Mouse (Mus musculus): ENCODE results near the gene Gm20458. TPM values are rescaled to one million over a fixed set of nuclear protein-coding genes. Genes with fewer than 3 reads are reported as not detected.

Gm20458 gene
- polyA plus RNA-seq, 1 experiment from 2014 or later = 11.7 TPM

DNA sequence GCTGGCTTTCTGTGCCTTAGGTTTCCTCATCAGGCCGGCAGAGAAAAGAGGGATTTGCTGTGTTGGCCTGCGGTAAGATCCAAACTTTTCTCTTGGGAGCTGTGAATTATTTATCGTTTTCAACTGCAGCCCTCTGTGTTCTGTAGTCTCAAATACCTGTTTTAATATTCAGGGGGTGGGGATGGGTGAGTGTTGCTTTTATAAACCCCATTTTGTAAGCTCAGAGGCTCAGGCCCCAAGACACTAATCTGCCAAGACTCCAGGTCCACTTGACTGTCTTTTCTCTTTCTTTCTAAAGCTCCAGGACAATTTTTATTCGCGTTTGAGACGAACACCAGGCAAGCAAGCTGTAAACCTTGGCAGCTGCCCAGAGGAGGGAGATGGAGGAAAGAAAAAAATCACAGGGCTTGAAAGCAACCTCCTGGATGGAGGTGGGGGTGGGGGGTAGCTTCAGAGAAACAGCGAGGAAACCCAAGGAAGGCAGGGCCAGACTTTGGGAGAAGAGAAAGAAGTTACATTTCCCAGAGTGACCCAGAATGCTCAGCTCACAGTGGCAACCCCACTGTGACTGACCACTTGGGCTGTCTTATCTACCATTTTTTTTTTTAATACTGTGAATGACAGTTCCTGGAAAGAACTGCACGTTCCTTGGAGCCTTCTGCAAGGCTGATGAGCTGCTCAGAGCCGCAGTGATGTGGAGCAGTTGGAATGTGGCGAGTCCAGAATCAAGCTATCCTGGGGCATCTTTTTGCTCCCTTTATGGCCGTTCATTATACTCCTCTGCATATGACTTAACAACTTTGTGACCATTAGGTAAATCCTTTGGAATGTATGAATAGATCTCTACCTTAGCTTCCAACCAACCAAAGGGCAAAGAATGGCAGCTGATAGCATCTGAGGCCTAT is 57.8 kb downstream of the Gm20458 start:
- DNase-seq (ENCODE audit: low spot score) = no peak
- 50% methylated on average over 11 of the region's 11 CpGs for WGBS
- Histone ChIP-seq H3K27me3 (ENCODE audit: insufficient read depth, poor library complexity, severe bottlenecking) (peaks cover 13% of the 10 kb centered on the region; the same call in 1 of the 2 replicates), H3K36me3 (no peaks in the 10 kb centered on the region), H3K9me3 (no peaks in the 10 kb centered on the region), H3K4me1 (0 out of 2 replicates have a peak, but pooled peaks cover 9% of the 10 kb centered on the region), H3K4me3 (no peak overlapping the region), H3K27ac (no peak overlapping the region)

DNA sequence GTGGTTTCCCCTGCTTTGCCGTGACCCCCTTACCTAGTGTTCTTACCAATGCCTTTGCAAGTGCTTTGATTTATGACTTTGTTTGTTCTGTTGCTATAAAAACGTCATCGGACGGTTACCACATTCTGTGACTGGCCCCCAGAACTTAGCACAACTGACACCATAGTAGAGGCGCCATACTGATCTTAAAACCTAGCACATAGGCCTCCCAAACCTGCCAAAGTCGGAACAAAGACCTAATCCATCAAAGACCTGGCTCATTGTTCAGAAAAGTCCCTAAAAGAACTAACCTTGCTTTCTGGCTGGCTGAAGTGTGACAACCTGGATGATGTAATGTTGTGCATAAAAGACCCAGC is 58.4 kb downstream of the Gm20458 start:
- DNase-seq (ENCODE audit: low spot score) = no peak
- H3K9me3 ChIP-seq = no peaks in the 10 kb centered on the region
- no peak overlapping the region for H3K4me3 ChIP-seq
- 76% methylated on average over 6 of the region's 6 CpGs for WGBS
- H3K27ac ChIP-seq = no peak overlapping the region
- H3K4me1 ChIP-seq = 0 out of 2 replicates have a peak, but pooled peaks cover 9% of the 10 kb centered on the region
- no peaks in the 10 kb centered on the region for H3K36me3 ChIP-seq
- peaks cover 13% of the 10 kb centered on the region; the same call in 1 of the 2 replicates for H3K27me3 ChIP-seq (ENCODE audit: insufficient read depth, poor library complexity, severe bottlenecking)

DNA sequence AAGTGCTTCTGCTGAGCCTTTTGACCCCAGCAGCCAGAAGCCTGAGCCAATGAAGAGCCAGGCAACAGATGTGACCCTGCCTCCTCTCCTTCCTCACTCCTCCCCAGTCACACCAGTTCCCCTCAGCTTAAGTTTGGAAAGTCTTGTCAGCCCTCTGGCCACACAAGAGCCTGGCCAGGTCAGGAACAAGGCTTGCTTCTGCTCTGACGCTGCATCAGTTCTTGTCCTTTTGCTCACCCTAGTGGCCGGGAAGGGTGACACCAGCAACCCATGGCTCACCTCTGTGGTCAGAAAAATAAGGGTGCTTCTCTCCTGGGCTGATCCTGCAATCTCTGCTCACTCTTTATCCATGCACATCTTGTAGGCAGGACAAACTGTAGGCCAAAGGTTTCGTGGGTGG is 60.0 kb downstream of the Gm20458 start:
- Histone ChIP-seq H3K36me3 (no peaks in the 10 kb centered on the region), H3K27ac (no peak overlapping the region), H3K4me3 (no peak overlapping the region), H3K9me3 (no peaks in the 10 kb centered on the region), H3K4me1 (0 out of 2 replicates have a peak, but pooled peaks cover 9% of the 10 kb centered on the region), H3K27me3 (ENCODE audit: insufficient read depth, poor library complexity, severe bottlenecking) (peaks cover 13% of the 10 kb centered on the region; the same call in 1 of the 2 replicates)
- 5% methylated on average over 3 of the region's 3 CpGs for WGBS
- peak; percentile 81 for DNase-seq (ENCODE audit: low spot score)

DNA sequence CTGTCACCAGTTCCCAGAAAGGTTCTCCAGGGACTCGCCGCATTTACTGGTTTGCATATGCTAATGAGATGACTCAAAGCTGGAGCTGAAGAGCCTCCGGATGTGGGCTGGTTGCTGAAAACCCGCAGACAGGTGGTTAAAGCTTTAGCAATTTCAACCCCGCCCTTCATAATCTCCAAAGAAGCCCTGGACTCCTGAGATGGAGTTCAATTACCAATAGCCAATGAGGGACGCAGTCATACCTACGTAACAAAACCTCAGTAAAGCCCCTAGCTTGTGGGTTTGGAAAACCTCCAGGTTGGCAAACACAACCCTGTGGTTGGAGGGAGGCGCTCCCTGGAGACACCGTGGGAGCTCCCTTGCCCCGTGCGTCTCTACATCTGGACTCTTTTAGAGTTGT is 61.1 kb downstream of the Gm20458 start:
- DNase-seq (ENCODE audit: low spot score) = no peak
- no peak overlapping the region for H3K27ac ChIP-seq
- no peaks in the 10 kb centered on the region for H3K36me3 ChIP-seq
- H3K4me1 ChIP-seq = 0 out of 2 replicates have a peak, but pooled peaks cover 9% of the 10 kb centered on the region
- no peak overlapping the region for H3K4me3 ChIP-seq
- H3K27me3 ChIP-seq (ENCODE audit: insufficient read depth, poor library complexity, severe bottlenecking) = peaks cover 13% of the 10 kb centered on the region; the same call in 1 of the 2 replicates
- 15% methylated on average over 11 of the region's 11 CpGs for WGBS
- peaks cover 6% of the 10 kb centered on the region for H3K9me3 ChIP-seq

DNA sequence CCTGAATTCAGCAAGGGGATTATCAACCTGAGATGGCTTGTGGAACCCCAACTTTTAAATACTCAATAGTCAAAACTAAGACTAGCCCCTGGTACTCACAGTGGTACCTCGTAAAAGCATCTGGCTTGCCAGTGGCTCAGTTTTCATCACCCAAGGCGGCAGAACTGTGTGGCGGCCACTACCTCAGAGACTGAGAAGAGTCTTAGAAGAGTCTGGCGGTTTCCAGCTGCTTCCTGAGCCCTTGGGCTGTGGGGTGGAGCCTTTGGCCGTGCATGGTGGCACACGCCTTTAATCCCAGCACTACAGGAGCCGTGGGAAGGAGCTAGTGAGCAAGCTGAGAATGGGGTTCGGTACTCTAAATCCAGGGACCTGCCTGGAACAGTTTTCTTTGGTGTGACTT is 61.5 kb downstream of the Gm20458 start:
- no peak overlapping the region for H3K4me3 ChIP-seq
- H3K27ac ChIP-seq = no peak overlapping the region
- peaks cover 7% of the 10 kb centered on the region for H3K9me3 ChIP-seq
- no peaks in the 10 kb centered on the region for H3K36me3 ChIP-seq
- 22% methylated on average over 8 of the region's 8 CpGs for WGBS
- peaks cover 13% of the 10 kb centered on the region; the same call in 1 of the 2 replicates for H3K27me3 ChIP-seq (ENCODE audit: insufficient read depth, poor library complexity, severe bottlenecking)
- no peak for DNase-seq (ENCODE audit: low spot score)
- 0 out of 2 replicates have a peak, but pooled peaks cover 9% of the 10 kb centered on the region for H3K4me1 ChIP-seq

DNA sequence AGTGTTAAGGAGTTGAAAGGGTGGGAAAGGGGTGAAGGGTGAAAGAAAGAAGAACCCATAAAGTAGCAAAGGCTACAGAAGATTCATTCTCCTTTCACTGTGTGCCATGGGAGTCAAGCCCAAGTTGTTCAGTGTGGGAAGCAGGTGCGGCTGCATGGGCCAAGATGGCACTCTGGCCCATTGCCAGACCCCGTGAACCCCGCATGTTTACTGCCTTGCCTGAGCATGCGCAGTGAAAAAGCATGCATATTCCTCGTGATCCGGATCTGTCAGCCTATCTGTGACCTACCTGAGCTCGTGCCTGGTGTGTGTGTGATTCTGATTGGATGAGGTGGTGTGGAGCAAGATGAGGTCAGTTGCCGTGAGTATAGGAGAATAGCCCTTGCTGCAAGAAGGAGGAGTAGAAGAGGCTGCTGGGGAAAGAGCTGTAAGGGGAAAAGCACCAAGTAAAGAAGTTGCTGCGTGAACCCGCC is 62.6 kb downstream of the Gm20458 start:
- H3K4me3 ChIP-seq = no peak overlapping the region
- H3K36me3 ChIP-seq = no peaks in the 10 kb centered on the region
- H3K9me3 ChIP-seq = peaks cover 7% of the 10 kb centered on the region
- H3K27ac ChIP-seq = no peak overlapping the region
- no peak for DNase-seq (ENCODE audit: low spot score)
- 78% methylated on average over 10 of the region's 10 CpGs for WGBS
- 0 out of 2 replicates have a peak, but pooled peaks cover 9% of the 10 kb centered on the region for H3K4me1 ChIP-seq
- peaks cover 13% of the 10 kb centered on the region; the same call in 1 of the 2 replicates for H3K27me3 ChIP-seq (ENCODE audit: insufficient read depth, poor library complexity, severe bottlenecking)

DNA sequence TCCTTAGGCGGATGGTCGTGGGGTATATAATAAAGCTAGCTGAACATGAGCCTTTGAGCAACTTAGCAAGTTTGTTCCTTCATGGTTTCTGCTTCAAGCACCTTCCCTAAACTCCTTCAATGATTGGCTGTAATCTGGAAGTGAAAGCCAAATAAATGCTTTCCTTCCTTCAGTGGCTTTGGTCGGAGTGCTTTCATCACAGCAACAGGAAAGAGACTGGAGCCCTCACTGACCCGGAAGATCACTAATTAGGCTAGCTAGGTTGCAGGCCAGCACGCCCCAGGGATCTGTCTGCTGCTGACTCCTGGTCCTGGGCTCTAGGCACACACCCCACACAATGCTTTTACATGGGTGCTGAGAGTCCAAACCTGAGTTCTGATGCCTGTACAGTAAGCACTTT is 67.8 kb downstream of the Gm20458 start:
- peaks cover 7% of the 10 kb centered on the region for H3K9me3 ChIP-seq
- no peaks in the 10 kb centered on the region for H3K27me3 ChIP-seq (ENCODE audit: insufficient read depth, poor library complexity, severe bottlenecking)
- no peak overlapping the region for H3K4me3 ChIP-seq
- H3K27ac ChIP-seq = no peak overlapping the region
- no peak for DNase-seq (ENCODE audit: low spot score)
- H3K4me1 ChIP-seq = no peaks in the 10 kb centered on the region
- no peaks in the 10 kb centered on the region for H3K36me3 ChIP-seq
- 72% methylated on average over 5 of the region's 5 CpGs for WGBS

DNA sequence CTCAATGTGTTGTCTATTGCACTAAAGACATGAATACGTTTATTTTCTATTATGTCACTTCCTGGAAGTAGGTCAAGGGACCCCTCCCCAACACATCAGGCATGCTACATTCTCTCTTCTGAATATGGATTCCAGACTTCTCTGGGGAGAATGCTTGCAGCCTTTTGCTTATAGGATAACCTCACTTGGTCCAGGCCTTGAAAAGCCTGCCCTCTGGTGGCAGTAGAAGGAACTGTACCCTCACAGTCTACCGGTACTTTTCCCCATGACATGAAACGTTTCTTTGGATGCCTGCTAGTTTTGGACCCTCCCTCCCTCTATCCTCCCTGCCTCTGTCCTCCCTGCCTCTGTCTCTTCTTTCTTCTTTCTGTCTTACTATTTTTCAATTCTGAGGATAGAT is 70.4 kb downstream of the Gm20458 start:
- H3K4me1 ChIP-seq = no peaks in the 10 kb centered on the region
- H3K9me3 ChIP-seq = peaks cover 7% of the 10 kb centered on the region
- no peaks in the 10 kb centered on the region for H3K27me3 ChIP-seq (ENCODE audit: insufficient read depth, poor library complexity, severe bottlenecking)
- no peak overlapping the region for H3K4me3 ChIP-seq
- 5% methylated on average over 3 of the region's 3 CpGs for WGBS
- no peak overlapping the region for H3K27ac ChIP-seq
- DNase-seq (ENCODE audit: low spot score) = peak; percentile 80
- no peaks in the 10 kb centered on the region for H3K36me3 ChIP-seq

DNA sequence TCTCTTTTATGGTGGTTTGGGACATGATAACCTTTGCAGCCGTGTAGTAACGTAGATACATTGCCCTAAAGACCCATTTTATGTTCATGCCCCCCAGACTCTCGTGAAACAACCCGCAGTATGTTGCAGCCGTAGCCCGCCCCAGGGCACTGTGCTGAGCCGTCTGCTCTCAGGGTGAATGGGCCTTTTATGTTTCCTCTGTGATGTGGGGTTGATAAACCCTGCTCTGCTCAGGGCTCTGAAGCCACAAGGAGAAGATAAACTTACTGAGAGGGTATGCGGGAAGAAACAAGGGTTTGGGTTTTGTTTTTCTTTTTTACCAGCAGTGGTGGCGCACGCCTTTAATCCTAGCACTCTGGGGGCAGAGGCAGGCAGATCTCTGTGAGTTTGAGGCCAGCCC is 73.5 kb downstream of the Gm20458 start:
- no peak overlapping the region for H3K27ac ChIP-seq
- WGBS = 66% methylated on average over 10 of the region's 10 CpGs
- H3K27me3 ChIP-seq (ENCODE audit: insufficient read depth, poor library complexity, severe bottlenecking) = no peaks in the 10 kb centered on the region
- no peaks in the 10 kb centered on the region for H3K4me1 ChIP-seq
- H3K9me3 ChIP-seq = no peaks in the 10 kb centered on the region
- H3K36me3 ChIP-seq = no peaks in the 10 kb centered on the region
- H3K4me3 ChIP-seq = no peak overlapping the region
- no peak for DNase-seq (ENCODE audit: low spot score)

DNA sequence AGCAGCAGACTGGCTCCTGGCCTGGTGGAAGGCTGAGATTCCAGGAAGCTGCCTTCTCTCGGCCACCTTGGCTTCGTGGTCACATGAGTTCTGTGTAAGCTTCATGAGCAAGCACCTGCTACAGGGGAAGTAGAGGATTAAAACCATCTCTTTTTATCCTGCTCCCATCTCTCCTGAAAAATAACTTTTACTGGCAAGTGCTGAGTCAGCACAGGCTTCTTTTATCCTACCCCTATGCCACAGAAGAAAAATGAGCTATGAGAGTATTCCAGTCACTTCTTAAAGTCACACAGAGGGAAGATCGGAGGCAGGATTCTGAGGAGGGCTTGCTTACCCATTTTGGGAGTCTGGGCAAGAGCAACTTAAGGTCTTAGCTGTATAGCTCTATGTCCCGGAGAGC is 76.2 kb downstream of the Gm20458 start:
- 69% methylated on average over 4 of the region's 4 CpGs for WGBS
- Histone ChIP-seq H3K36me3 (no peaks in the 10 kb centered on the region), H3K4me1 (no peaks in the 10 kb centered on the region), H3K4me3 (no peak overlapping the region), H3K27me3 (ENCODE audit: insufficient read depth, poor library complexity, severe bottlenecking) (no peaks in the 10 kb centered on the region), H3K9me3 (no peaks in the 10 kb centered on the region), H3K27ac (no peak overlapping the region)
- DNase-seq (ENCODE audit: low spot score) = no peak

Other genes starting within 250 kb of the Gm20458 start
- gene Wfdc15b, start 239.3 kb upstream of the Gm20458 start, polyA plus RNA-seq (2016; fragmentation: Nextera tagmentation; extraction: Ambion mirVana) = not detected in 2 replicates
- not detected in 2 replicates for gene Svs2, start 222.5 kb upstream of the Gm20458 start, polyA plus RNA-seq (2016; fragmentation: Nextera tagmentation; extraction: Ambion mirVana)
- gene Svs3b, start 204.3 kb upstream of the Gm20458 start, polyA plus RNA-seq (2016; fragmentation: Nextera tagmentation; extraction: Ambion mirVana) = not detected in 2 replicates
- gene Svs4, start 182.5 kb upstream of the Gm20458 start, polyA plus RNA-seq (2016; fragmentation: Nextera tagmentation; extraction: Ambion mirVana) = not detected in 2 replicates
- gene Svs3a, start 171.7 kb upstream of the Gm20458 start, polyA plus RNA-seq (2016; fragmentation: Nextera tagmentation; extraction: Ambion mirVana) = not detected in 2 replicates
- not detected in 2 replicates for gene Svs6, start 144.2 kb upstream of the Gm20458 start, polyA plus RNA-seq (2016; fragmentation: Nextera tagmentation; extraction: Ambion mirVana)
- gene Svs5, start 128.2 kb upstream of the Gm20458 start, polyA plus RNA-seq (2016; fragmentation: Nextera tagmentation; extraction: Ambion mirVana) = not detected in 2 replicates
- gene Slpi, start 71.9 kb upstream of the Gm20458 start, polyA plus RNA-seq (2016; fragmentation: Nextera tagmentation; extraction: Ambion mirVana) = 0.92 TPM in 1 of 2 replicates, not detected in the other
- gene Rbpjl, start 57.8 kb upstream of the Gm20458 start, polyA plus RNA-seq (2016; fragmentation: Nextera tagmentation; extraction: Ambion mirVana) = 0.02 and 0.08 TPM in 2 replicates
- 0.76 and 1.2 TPM in 2 replicates for gene Matn4, start 55.8 kb upstream of the Gm20458 start, polyA plus RNA-seq (2016; fragmentation: Nextera tagmentation; extraction: Ambion mirVana)
- 37.3 and 37.8 TPM in 2 replicates for gene Sdc4, start 17.1 kb upstream of the Gm20458 start, polyA plus RNA-seq (2016; fragmentation: Nextera tagmentation; extraction: Ambion mirVana)
- gene Sys1, start 4.0 kb upstream of the Gm20458 start, polyA plus RNA-seq (2016; fragmentation: Nextera tagmentation; extraction: Ambion mirVana) = 41.2 and 52.5 TPM in 2 replicates
- gene Trp53tg5, start 12.8 kb downstream of the Gm20458 start, polyA plus RNA-seq (2016; fragmentation: Nextera tagmentation; extraction: Ambion mirVana) = not detected in 2 replicates
- 7.4 and 16.5 TPM in 2 replicates for gene Dbndd2, start 25.1 kb downstream of the Gm20458 start, polyA plus RNA-seq (2016; fragmentation: Nextera tagmentation; extraction: Ambion mirVana)
- gene Pigt, start 36.6 kb downstream of the Gm20458 start, polyA plus RNA-seq (2016; fragmentation: Nextera tagmentation; extraction: Ambion mirVana) = 51.0 and 59.1 TPM in 2 replicates
- 11.1 and 28.0 TPM in 2 replicates for gene Wfdc2, start 101.4 kb downstream of the Gm20458 start, polyA plus RNA-seq (2016; fragmentation: Nextera tagmentation; extraction: Ambion mirVana)
- not detected in 2 replicates for gene Spint3, start 112.5 kb downstream of the Gm20458 start, polyA plus RNA-seq (2016; fragmentation: Nextera tagmentation; extraction: Ambion mirVana)
- not detected in 2 replicates for gene Wfdc6a, start 124.5 kb downstream of the Gm20458 start, polyA plus RNA-seq (2016; fragmentation: Nextera tagmentation; extraction: Ambion mirVana)
- gene Eppin, start 132.6 kb downstream of the Gm20458 start, polyA plus RNA-seq (2016; fragmentation: Nextera tagmentation; extraction: Ambion mirVana) = not detected in 2 replicates
- not detected in 2 replicates for gene Wfdc6b, start 152.6 kb downstream of the Gm20458 start, polyA plus RNA-seq (2016; fragmentation: Nextera tagmentation; extraction: Ambion mirVana)
- not detected in 2 replicates for gene Wfdc8, start 152.7 kb downstream of the Gm20458 start, polyA plus RNA-seq (2016; fragmentation: Nextera tagmentation; extraction: Ambion mirVana)
- not detected in 2 replicates for gene Wfdc16, start 177.8 kb downstream of the Gm20458 start, polyA plus RNA-seq (2016; fragmentation: Nextera tagmentation; extraction: Ambion mirVana)
- gene Wfdc10, start 195.1 kb downstream of the Gm20458 start, polyA plus RNA-seq (2016; fragmentation: Nextera tagmentation; extraction: Ambion mirVana) = not detected in 2 replicates
- not detected in 2 replicates for gene Wfdc9, start 195.6 kb downstream of the Gm20458 start, polyA plus RNA-seq (2016; fragmentation: Nextera tagmentation; extraction: Ambion mirVana)
- not detected in 2 replicates for gene Wfdc11, start 213.1 kb downstream of the Gm20458 start, polyA plus RNA-seq (2016; fragmentation: Nextera tagmentation; extraction: Ambion mirVana)
- gene Wfdc13, start 224.1 kb downstream of the Gm20458 start, polyA plus RNA-seq (2016; fragmentation: Nextera tagmentation; extraction: Ambion mirVana) = not detected in 2 replicates
- gene Spint4, start 237.5 kb downstream of the Gm20458 start, polyA plus RNA-seq (2016; fragmentation: Nextera tagmentation; extraction: Ambion mirVana) = not detected in 2 replicates

Data from heart, embryonic 10.5 days (tissue).